Mouse (Mus musculus) ES-Bruce4 (cell line): ENCODE results near the gene Ppargc1a. TPM values are rescaled to one million over a fixed set of nuclear protein-coding genes. Genes with fewer than 3 reads are reported as not detected.

Experiments
- H3K27ac ChIP-seq: 2 replicates; pipeline ENCODE4 v1.5.1; 2012; ENCODE audit warnings: low read length, inconsistent platforms; ENCODE audit not compliant: insufficient read depth
- H3K27me3 ChIP-seq: 2 replicates; pipeline ENCODE4 v1.6.1; 2012; ENCODE audit warnings: mild to moderate bottlenecking, low read length, inconsistent platforms; ENCODE audit not compliant: control insufficient read depth, poor library complexity, insufficient read depth, severe bottlenecking
- H3K36me3 ChIP-seq: 2 replicates; pipeline ENCODE4 v1.6.1; 2012; ENCODE audit warnings: inconsistent platforms, mild to moderate bottlenecking, low read length, moderate library complexity; ENCODE audit not compliant: control insufficient read depth, poor library complexity, insufficient read depth, severe bottlenecking
- H3K4me1 ChIP-seq: one replicate; pipeline ENCODE4 v1.8.1; 2011; ENCODE audit warnings: low read length; ENCODE audit not compliant: control insufficient read depth, insufficient read depth
- H3K4me3 ChIP-seq: 2 replicates; pipeline ENCODE4 v1.5.1; 2011; ENCODE audit warnings: low read depth, mild to moderate bottlenecking, low read length
- H3K9ac ChIP-seq: 2 replicates; pipeline ENCODE4 v1.6.1; 2012; ENCODE audit warnings: low read depth, mild to moderate bottlenecking, inconsistent platforms; ENCODE audit not compliant: poor library complexity, severe bottlenecking
- H3K9me3 ChIP-seq: replicated peaks from 2 replicates; pipeline ENCODE4 v1.6.1; 2012; ENCODE audit warnings: mild to moderate bottlenecking, low read length, inconsistent platforms; ENCODE audit not compliant: control insufficient read depth, poor library complexity, insufficient read depth, severe bottlenecking
- CTCF ChIP-seq: IDR thresholded peaks from one replicate; pipeline ENCODE4 v1.8.1; 2011; ENCODE audit warnings: low read depth, low read length
- EP300 ChIP-seq: IDR thresholded peaks from 2 replicates; pipeline ENCODE4 v1.6.1; 2011; ENCODE audit warnings: low read depth, low read length; ENCODE audit not compliant: insufficient read depth
- POLR2A ChIP-seq: IDR thresholded peaks from one replicate; pipeline ENCODE4 v1.8.1; 2011; ENCODE audit warnings: low read length; ENCODE audit not compliant: insufficient read depth
- polyA plus RNA-seq: library from polyadenylated mRNA; stranded (reverse); fragments of >200 nt; gene quantifications from 2 replicates; pipeline ENCODE4 v1.2.4, GENCODE M21; 2011; ENCODE audit warnings: low read depth; ENCODE audit not compliant: missing spikeins, insufficient read depth, insufficient read length

Ppargc1a gene
- not detected in 2 replicates for polyA plus RNA-seq

- Histone ChIP-seq H3K4me1 (no peaks in the 10 kb centered on the region), H3K9ac (no peak within 1 kb of the TSS), H3K9me3 (no peaks in the 10 kb centered on the region), H3K4me3 (no peak within 1 kb of the TSS), H3K27ac (no peak within 1 kb of the TSS), H3K27me3 (no peaks in the 10 kb centered on the region), H3K36me3 (no peaks in the 10 kb centered on the region)
- TF ChIP-seq EP300: no peak
- TF ChIP-seq CTCF: no peak
- TF ChIP-seq POLR2A: no peak
These were observed at the start of gene Ppargc1a for GRCm38 (mm10) chr5:51567659-51568058. Gene Ppargc1a, minus strand, starts transcription at chr5:51567726.

GRCm38 (mm10) chr5:51616877-51617276, 49.4 kb upstream of the Ppargc1a start:
- H3K27ac ChIP-seq: no peak overlapping the region
- no peaks in the 10 kb centered on the region for H3K9me3 ChIP-seq
- H3K4me1 ChIP-seq: no peaks in the 10 kb centered on the region
- H3K36me3 ChIP-seq: no peaks in the 10 kb centered on the region
- TF ChIP-seq POLR2A (no peak), EP300 (no peak), CTCF (no peak)
- H3K9ac ChIP-seq: no peak overlapping the region
- H3K27me3 ChIP-seq: no peaks in the 10 kb centered on the region
- no peak overlapping the region for H3K4me3 ChIP-seq

- H3K4me3 ChIP-seq: no peak overlapping the region
- no peak overlapping the region for H3K9ac ChIP-seq
- TF ChIP-seq EP300: no peak
- TF ChIP-seq POLR2A: no peak
- TF ChIP-seq CTCF: no peak
These were observed 44.5 kb upstream of the Ppargc1a start for GRCm38 (mm10) chr5:51612049-51612448.

GRCm38 (mm10) chr5:51607686-51608480, 40.4 kb upstream of the Ppargc1a start:
- Histone ChIP-seq H3K36me3 (no peaks in the 10 kb centered on the region), H3K27me3 (no peaks in the 10 kb centered on the region), H3K9ac (no peak overlapping the region), H3K4me3 (no peak overlapping the region), H3K27ac (no peak overlapping the region), H3K4me1 (no peaks in the 10 kb centered on the region), H3K9me3 (no peaks in the 10 kb centered on the region)
- TF ChIP-seq CTCF: no peak
- TF ChIP-seq POLR2A: no peak
- TF ChIP-seq EP300: no peak

More at GRCm38 (mm10) chr5:51612049-51612448, 44.5 kb upstream of the Ppargc1a start:
- Histone ChIP-seq H3K27me3 (no peaks in the 10 kb centered on the region), H3K27ac (no peak overlapping the region), H3K9me3 (no peaks in the 10 kb centered on the region), H3K4me1 (no peaks in the 10 kb centered on the region), H3K36me3 (no peaks in the 10 kb centered on the region)

GRCm38 (mm10) chr5:51599549-51599948, 32.0 kb upstream of the Ppargc1a start:
- TF ChIP-seq EP300 (no peak), POLR2A (no peak), CTCF (no peak)
- no peak overlapping the region for H3K27ac ChIP-seq
- no peaks in the 10 kb centered on the region for H3K27me3 ChIP-seq
- H3K9ac ChIP-seq: no peak overlapping the region
- no peak overlapping the region for H3K4me3 ChIP-seq
- H3K9me3 ChIP-seq: no peaks in the 10 kb centered on the region
- H3K4me1 ChIP-seq: no peaks in the 10 kb centered on the region
- H3K36me3 ChIP-seq: no peaks in the 10 kb centered on the region

- TF ChIP-seq POLR2A: no peak
- TF ChIP-seq CTCF: no peak
- no peak for TF ChIP-seq EP300
- Histone ChIP-seq H3K9ac (no peak overlapping the region), H3K4me3 (no peak overlapping the region), H3K27me3 (no peaks in the 10 kb centered on the region), H3K4me1 (no peaks in the 10 kb centered on the region), H3K27ac (no peak overlapping the region), H3K36me3 (no peaks in the 10 kb centered on the region), H3K9me3 (no peaks in the 10 kb centered on the region)
These were observed 28.1 kb upstream of the Ppargc1a start for GRCm38 (mm10) chr5:51595644-51596043.
